Mouse (Mus musculus): ENCODE results near the gene Aqp9.

DNA sequence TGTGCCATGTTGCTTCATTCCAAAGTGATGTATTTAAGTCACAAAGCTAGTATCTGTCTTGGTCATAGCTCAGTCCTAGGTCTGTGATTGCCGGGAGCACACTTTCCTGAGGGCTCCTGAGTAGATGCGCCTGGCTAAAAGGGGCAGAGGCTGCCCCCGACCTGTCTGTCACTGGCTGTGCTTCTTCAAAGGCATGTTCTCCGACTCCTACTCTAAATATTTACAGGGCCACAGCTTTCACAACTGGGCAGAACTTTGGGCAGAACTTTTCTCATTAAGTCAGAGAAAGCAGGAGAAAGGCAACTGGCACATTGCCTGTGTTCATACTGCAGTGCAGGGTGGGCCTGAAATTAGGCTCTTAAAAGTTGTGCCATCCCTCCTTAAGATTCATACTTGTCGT is 36.7 kb downstream of the Aqp9 start:
- no peak for TF ChIP-seq CTCF (IDR thresholded peaks at IDR 0.05; ENCODE audit: insufficient read depth, low read depth, low read length)
- TF ChIP-seq POLR2A (IDR thresholded peaks at IDR 0.05; ENCODE audit: insufficient read depth, low read depth, low read length), result no peak

Data from olfactory bulb, adult 2 months (tissue).